Mouse (Mus musculus): ENCODE results near the gene Cyp2c68. TPM values are rescaled to one million over a fixed set of nuclear protein-coding genes. Genes with fewer than 3 reads are reported as not detected.
"Not testable (repeated sequence)": the region's sequence is repeated elsewhere in the genome, so short reads cannot be mapped to it uniquely, and the experiment has no call there.

Cyp2c68 gene
- polyA plus RNA-seq, 2 experiments = 0.06 TPM; not detected in 1

GRCm38 (mm10) chr19:39652381-39652780 is 88.5 kb downstream of the Cyp2c68 start:
- no peak for TF ChIP-seq POLR2A (IDR thresholded peaks at IDR 0.05; ENCODE audit: borderline replicate concordance, extremely low read depth, insufficient read depth, insufficient read length)
- no peak overlapping the region for H3K4me3 ChIP-seq (replicated peaks; ENCODE audit: low read length)
- no peak overlapping the region for H3K4me2 ChIP-seq (replicated peaks; ENCODE audit: low read depth, low read length, severe bottlenecking)
- WGBS = 44% methylated on average over 1 of the region's 1 CpGs
- H3K27me3 ChIP-seq (ENCODE audit: control insufficient read depth, insufficient read depth, low read length) = no peaks in the 10 kb centered on the region
- no peaks in the 10 kb centered on the region for H3K4me1 ChIP-seq (ENCODE audit: control insufficient read depth, insufficient read depth, low read length)
- no peaks in the 10 kb centered on the region for H3K36me3 ChIP-seq (ENCODE audit: control insufficient read depth, insufficient read depth, low read length)
- no peak overlapping the region for H3K27ac ChIP-seq (replicated peaks; ENCODE audit: low read depth, low read length)
- ATAC-seq (ENCODE audit: low FRiP score, low read depth) (no peak), DNase-seq (ENCODE audit: low spot score) (no peak)
- no peaks in the 10 kb centered on the region for H3K9me3 ChIP-seq (ENCODE audit: control insufficient read depth, low read length)
- no peak overlapping the region for H3K9ac ChIP-seq (ENCODE audit: low read depth, low read length, severe bottlenecking)

- ATAC-seq (ENCODE audit: low FRiP score, low read depth) = no peak
- WGBS = 90% methylated on average over 1 of the region's 1 CpGs
- no peaks in the 10 kb centered on the region for H3K4me1 ChIP-seq (ENCODE audit: control insufficient read depth, insufficient read depth, low read length)
- no peak within 1 kb of the TSS for H3K27ac ChIP-seq (replicated peaks; ENCODE audit: low read depth, low read length)
- H3K4me2 ChIP-seq (replicated peaks; ENCODE audit: low read depth, low read length, severe bottlenecking) = no peak within 1 kb of the TSS
- no peak within 1 kb of the TSS for H3K9ac ChIP-seq (ENCODE audit: low read depth, low read length, severe bottlenecking)
- H3K4me3 ChIP-seq (replicated peaks; ENCODE audit: low read length) = no peak within 1 kb of the TSS
- H3K27me3 ChIP-seq (ENCODE audit: control insufficient read depth, insufficient read depth, low read length) = no peaks in the 10 kb centered on the region
- TF ChIP-seq POLR2A (IDR thresholded peaks at IDR 0.05; ENCODE audit: borderline replicate concordance, extremely low read depth, insufficient read depth, insufficient read length) = no peak
- H3K9me3 ChIP-seq (ENCODE audit: control insufficient read depth, low read length) = no peaks in the 10 kb centered on the region
- DNase-seq (ENCODE audit: low spot score) = no peak
- no peaks in the 10 kb centered on the region for H3K36me3 ChIP-seq (ENCODE audit: control insufficient read depth, insufficient read depth, low read length)
These were observed 91.9 kb downstream of the Cyp2c68 start, which contains the start of gene Cyp2c67 for GRCm38 (mm10) chr19:39648938-39649337. Cyp2c67 (minus strand) TSS chr19:39649051.

GRCm38 (mm10) chr19:39647519-39647918 is 93.3 kb downstream of the Cyp2c68 start:
- H3K4me2 ChIP-seq (replicated peaks; ENCODE audit: low read depth, low read length, severe bottlenecking) = no peak overlapping the region
- H3K27ac ChIP-seq (replicated peaks; ENCODE audit: low read depth, low read length) = no peak overlapping the region
- no peak for ATAC-seq (ENCODE audit: low FRiP score, low read depth)
- H3K4me1 ChIP-seq (ENCODE audit: control insufficient read depth, insufficient read depth, low read length) = no peaks in the 10 kb centered on the region
- no peak overlapping the region for H3K4me3 ChIP-seq (replicated peaks; ENCODE audit: low read length)
- TF ChIP-seq POLR2A (IDR thresholded peaks at IDR 0.05; ENCODE audit: borderline replicate concordance, extremely low read depth, insufficient read depth, insufficient read length) = no peak
- no peak for DNase-seq (ENCODE audit: low spot score)
- WGBS = 92% methylated on average over 9 of the region's 9 CpGs
- no peaks in the 10 kb centered on the region for H3K36me3 ChIP-seq (ENCODE audit: control insufficient read depth, insufficient read depth, low read length)
- H3K9me3 ChIP-seq (ENCODE audit: control insufficient read depth, low read length) = no peaks in the 10 kb centered on the region
- H3K9ac ChIP-seq (ENCODE audit: low read depth, low read length, severe bottlenecking) = no peak overlapping the region
- H3K27me3 ChIP-seq (ENCODE audit: control insufficient read depth, insufficient read depth, low read length) = no peaks in the 10 kb centered on the region

GRCm38 (mm10) chr19:39644551-39644950 is 96.3 kb downstream of the Cyp2c68 start:
- H3K27me3 ChIP-seq (ENCODE audit: control insufficient read depth, insufficient read depth, low read length); DNase-seq (ENCODE audit: low spot score); H3K4me2 ChIP-seq (replicated peaks; ENCODE audit: low read depth, low read length, severe bottlenecking); H3K4me1 ChIP-seq (ENCODE audit: control insufficient read depth, insufficient read depth, low read length); H3K9me3 ChIP-seq (ENCODE audit: control insufficient read depth, low read length); ATAC-seq (ENCODE audit: low FRiP score, low read depth); H3K36me3 ChIP-seq (ENCODE audit: control insufficient read depth, insufficient read depth, low read length); H3K9ac ChIP-seq (ENCODE audit: low read depth, low read length, severe bottlenecking); H3K27ac ChIP-seq (replicated peaks; ENCODE audit: low read depth, low read length); H3K4me3 ChIP-seq (replicated peaks; ENCODE audit: low read length): not testable (repeated sequence)
- 86% methylated on average over 7 of the region's 7 CpGs for WGBS

Other genes starting within 250 kb of the Cyp2c68 start
- not detected in 2 replicates for gene Cyp2c39, start 230.2 kb downstream of the Cyp2c68 start, polyA plus RNA-seq (2012; rRNA removed)
- gene Cyp2c39, start 230.2 kb downstream of the Cyp2c68 start, polyA plus RNA-seq (2014; fragmentation: Nextera tagmentation; extraction: Ambion mirVana) = not detected in 2 replicates
- not detected in 2 replicates for gene Cyp2c67, start 92.0 kb downstream of the Cyp2c68 start, polyA plus RNA-seq (2012; rRNA removed)
- not detected in 2 replicates for gene Cyp2c67, start 92.0 kb downstream of the Cyp2c68 start, polyA plus RNA-seq (2014; fragmentation: Nextera tagmentation; extraction: Ambion mirVana)
- gene Cyp2c40, start 71.8 kb upstream of the Cyp2c68 start, polyA plus RNA-seq (2012; rRNA removed) = not detected in 2 replicates
- gene Cyp2c40, start 71.8 kb upstream of the Cyp2c68 start, polyA plus RNA-seq (2014; fragmentation: Nextera tagmentation; extraction: Ambion mirVana) = not detected in 2 replicates
- gene Cyp2c69, start 145.7 kb upstream of the Cyp2c68 start, polyA plus RNA-seq (2012; rRNA removed) = not detected in 2 replicates
- gene Cyp2c69, start 145.7 kb upstream of the Cyp2c68 start, polyA plus RNA-seq (2014; fragmentation: Nextera tagmentation; extraction: Ambion mirVana) = not detected in 2 replicates

Measured in limb, embryonic 14.5 days (tissue).